Mouse (Mus musculus) liver, postnatal 0 days (tissue): ENCODE measurements around the gene Ablim1. TPM values are rescaled to one million over a fixed set of nuclear protein-coding genes. Genes with fewer than 3 reads are reported as not detected.

ENCODE experiments used
- ATAC-seq: fragments of 200-750 bp; cut with Nextera tagmentation; 2 replicates; pipeline ENCODE4 v1.8.0; 2017; ENCODE audit warnings: mild to moderate bottlenecking, moderate library complexity
- DNase-seq: peaks from one replicate; pipeline ENCODE4 v3.0.0-alpha.2; 2016
- H3K27ac ChIP-seq: fragments of 300-500 bp; sonication (generic); 2 replicates; pipeline ENCODE4 v1.5.1; 2014; ENCODE audit warnings: antibody characterized with exemption, moderate library complexity, mild to moderate bottlenecking, low read depth
- H3K27me3 ChIP-seq: fragments of 300-500 bp; sonication (generic); 2 replicates; pipeline ENCODE4 v1.6.1; 2014; ENCODE audit warnings: low read length, control low read depth, mixed read lengths; ENCODE audit not compliant: insufficient read depth
- H3K36me3 ChIP-seq: fragments of 300-500 bp; sonication (generic); replicated peaks from 2 replicates; pipeline ENCODE4 v1.6.1; 2014; ENCODE audit warnings: mild to moderate bottlenecking, control low read depth, low read length, moderate library complexity, mixed read lengths; ENCODE audit not compliant: insufficient read depth
- H3K4me1 ChIP-seq: fragments of 300-500 bp; sonication (generic); 2 replicates; pipeline ENCODE4 v1.6.1; 2014; ENCODE audit warnings: antibody characterized with exemption, mild to moderate bottlenecking, control low read depth; ENCODE audit not compliant: insufficient read depth
- H3K4me2 ChIP-seq: fragments of 300-500 bp; sonication (generic); 2 replicates; pipeline ENCODE4 v1.6.1; 2014; ENCODE audit warnings: low read depth, mild to moderate bottlenecking, low read length, moderate library complexity, mixed read lengths
- H3K4me3 ChIP-seq: fragments of 300-500 bp; sonication (generic); 2 replicates; pipeline ENCODE4 v1.5.1; 2014; ENCODE audit warnings: low read depth, low read length
- H3K9ac ChIP-seq: fragments of 300-500 bp; sonication (generic); replicated peaks from 2 replicates; pipeline ENCODE4 v1.6.1; 2014; ENCODE audit warnings: mild to moderate bottlenecking, moderate library complexity
- H3K9me3 ChIP-seq: fragments of 300-500 bp; sonication (generic); 2 replicates; pipeline ENCODE4 v1.6.1; 2016; ENCODE audit warnings: mild to moderate bottlenecking, control low read depth, low read length, mixed read lengths
- CTCF ChIP-seq: sonication (generic); IDR thresholded peaks from 2 replicates; pipeline ENCODE4 v1.5.1; 2016; ENCODE audit warnings: antibody characterized with exemption, low read depth
- EP300 ChIP-seq: IDR thresholded peaks from 2 replicates; pipeline ENCODE4 v1.6.1; 2016; ENCODE audit warnings: antibody characterized with exemption, low read depth, mild to moderate bottlenecking
- WGBS: fragments of 180-500 bp; shearing (Covaris S2); extraction: QIAGEN DNeasy Blood & Tissue Kit; methylation state at CpG from one replicate; pipeline ENCODE4 v1.1.7; 2014; ENCODE audit not compliant: insufficient replicate concordance; 5-methylcytosine and 5-hydroxymethylcytosine counted together
- polyA plus RNA-seq: library from polyadenylated mRNA; unstranded; fragments of >200 nt; fragmentation: Nextera tagmentation; extraction: Ambion mirVana; gene quantifications from 2 replicates; pipeline ENCODE4 v1.2.1, GENCODE M21; 2015

Gene Ablim1
- polyA plus RNA-seq, 1 experiment from 2014 or later, result 12.0 TPM

- Histone ChIP-seq H3K27me3 (no peaks in the 10 kb centered on the region), H3K9me3 (no peaks in the 10 kb centered on the region), H3K4me2 (no peak overlapping the region), H3K36me3 (no peaks in the 10 kb centered on the region), H3K27ac (no peak overlapping the region), H3K4me1 (no peaks in the 10 kb centered on the region), H3K9ac (no peak overlapping the region), H3K4me3 (no peak overlapping the region)
- no peak for ATAC-seq
- DNase-seq, result no peak
- no peak for TF ChIP-seq CTCF
- no peak for TF ChIP-seq EP300
- 70% methylated on average over 14 of the region's 14 CpGs for WGBS
Observed at GRCm38 (mm10) chr19:57155121-57155884, 159.4 kb downstream of the Ablim1 start.

DNA sequence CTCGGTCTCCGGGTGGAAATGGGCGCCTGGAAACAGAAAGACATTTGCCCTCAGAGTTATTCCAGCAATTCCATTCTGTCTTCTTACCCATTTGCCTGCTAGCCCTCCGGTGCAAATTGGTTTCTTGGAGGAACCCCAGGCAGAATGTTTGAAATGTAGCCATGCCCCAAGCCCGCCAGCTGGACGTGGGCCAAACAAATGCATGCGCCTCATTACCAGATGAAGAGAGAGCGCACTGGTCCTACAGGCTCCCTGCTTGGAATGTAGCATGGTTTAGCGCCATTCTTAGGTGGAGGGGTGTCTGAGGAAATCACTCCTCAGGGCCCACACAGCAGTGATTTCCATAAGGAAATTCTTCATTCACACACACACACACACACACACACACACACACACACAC lies 162.4 kb downstream of the Ablim1 start:
- no peak overlapping the region for H3K4me2 ChIP-seq
- no peaks in the 10 kb centered on the region for H3K36me3 ChIP-seq
- H3K4me1 ChIP-seq, result no peaks in the 10 kb centered on the region
- no peaks in the 10 kb centered on the region for H3K27me3 ChIP-seq
- DNase-seq (no peak), ATAC-seq (no peak)
- H3K4me3 ChIP-seq, result no peak overlapping the region
- no peaks in the 10 kb centered on the region for H3K9me3 ChIP-seq
- 69% methylated on average over 9 of the region's 9 CpGs for whole genome bisulfite sequencing
- H3K9ac ChIP-seq, result no peak overlapping the region
- TF ChIP-seq CTCF, result no peak
- TF ChIP-seq EP300, result no peak
- no peak overlapping the region for H3K27ac ChIP-seq

DNA sequence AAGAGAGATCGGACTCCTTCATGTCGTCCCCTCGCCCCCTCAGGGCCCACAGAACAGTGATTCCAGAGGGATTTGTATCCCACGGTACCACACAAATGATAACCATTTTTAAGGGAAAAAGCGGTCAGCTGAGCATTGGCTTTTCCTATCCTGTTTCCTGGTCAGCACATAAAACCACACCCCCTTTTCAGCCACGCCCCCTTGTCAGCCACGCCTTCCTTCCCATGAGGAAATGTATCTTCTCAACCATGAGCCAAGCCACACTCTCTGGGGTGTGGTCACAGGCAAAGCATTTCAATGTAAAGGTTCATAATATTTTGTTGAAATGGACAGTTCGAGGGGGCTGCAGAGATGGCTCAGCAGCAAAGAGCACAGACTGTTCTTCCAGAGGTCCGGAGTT lies 163.2 kb downstream of the Ablim1 start:
- no peak for TF ChIP-seq CTCF
- no peak for TF ChIP-seq EP300
- no peaks in the 10 kb centered on the region for H3K36me3 ChIP-seq
- ATAC-seq, result no peak
- WGBS, result 76% methylated on average over 9 of the region's 9 CpGs
- H3K4me1 ChIP-seq, result no peaks in the 10 kb centered on the region
- no peaks in the 10 kb centered on the region for H3K27me3 ChIP-seq
- H3K9ac ChIP-seq, result no peak overlapping the region
- no peak overlapping the region for H3K4me2 ChIP-seq
- H3K4me3 ChIP-seq, result no peak overlapping the region
- H3K27ac ChIP-seq, result no peak overlapping the region
- no peaks in the 10 kb centered on the region for H3K9me3 ChIP-seq
- DNase-seq, result no peak

DNA sequence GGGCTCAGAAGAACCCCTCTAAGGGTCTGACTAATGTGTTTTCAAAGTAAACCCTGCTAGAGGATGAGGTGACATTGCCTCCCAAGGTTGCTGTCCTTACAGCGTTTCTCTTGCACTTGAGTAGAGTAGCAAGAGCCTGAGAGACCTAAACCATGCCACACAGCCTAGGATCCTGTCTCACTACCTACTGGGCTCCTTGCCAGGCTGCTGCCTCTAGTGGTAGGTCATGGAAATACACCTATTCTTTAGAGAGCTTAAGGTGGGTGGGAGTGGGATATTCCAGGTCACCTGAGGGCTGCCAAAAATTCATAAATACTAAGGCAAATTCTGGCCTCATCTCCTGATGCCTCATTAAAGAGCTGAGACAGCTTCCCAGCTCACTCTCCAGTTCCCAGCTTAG lies 164.4 kb downstream of the Ablim1 start:
- no peaks in the 10 kb centered on the region for H3K9me3 ChIP-seq
- peak; percentile 63 for DNase-seq
- H3K36me3 ChIP-seq, result 0 out of 2 replicates have a peak, but pooled peaks cover under 1% of the 10 kb centered on the region
- no peak for ATAC-seq
- 45% methylated on average over 1 of the region's 1 CpGs for WGBS
- no peak overlapping the region for H3K27ac ChIP-seq
- no peak overlapping the region for H3K4me2 ChIP-seq
- no peak overlapping the region for H3K4me3 ChIP-seq
- H3K27me3 ChIP-seq, result no peaks in the 10 kb centered on the region
- H3K9ac ChIP-seq, result no peak overlapping the region
- peak; percentile 84 for TF ChIP-seq CTCF
- no peak for TF ChIP-seq EP300
- no peaks in the 10 kb centered on the region for H3K4me1 ChIP-seq

- no peaks in the 10 kb centered on the region for H3K27me3 ChIP-seq
- no peak for DNase-seq
- no peak overlapping the region for H3K4me3 ChIP-seq
- H3K9ac ChIP-seq, result no peak overlapping the region
- no peak for TF ChIP-seq CTCF
- 18% methylated on average over 6 of the region's 6 CpGs for WGBS
- no peak for ATAC-seq
- H3K9me3 ChIP-seq, result no peaks in the 10 kb centered on the region
- no peaks in the 10 kb centered on the region for H3K4me1 ChIP-seq
- no peak overlapping the region for H3K4me2 ChIP-seq
- 0 out of 2 replicates have a peak, but pooled peaks cover 4% of the 10 kb centered on the region for H3K36me3 ChIP-seq
- no peak overlapping the region for H3K27ac ChIP-seq
Observed at GRCm38 (mm10) chr19:57147746-57148145, 167.0 kb downstream of the Ablim1 start.

- ATAC-seq (no peak), DNase-seq (no peak)
- no peak overlapping the region for H3K4me3 ChIP-seq
- no peak overlapping the region for H3K9ac ChIP-seq
- H3K36me3 ChIP-seq, result 0 out of 2 replicates have a peak, but pooled peaks cover 4% of the 10 kb centered on the region
- no peaks in the 10 kb centered on the region for H3K4me1 ChIP-seq
- H3K9me3 ChIP-seq, result no peaks in the 10 kb centered on the region
- no peak overlapping the region for H3K27ac ChIP-seq
- no peak overlapping the region for H3K4me2 ChIP-seq
- 72% methylated on average over 6 of the region's 6 CpGs for WGBS
- TF ChIP-seq EP300 (no peak), CTCF (no peak)
- H3K27me3 ChIP-seq, result no peaks in the 10 kb centered on the region
Observed at GRCm38 (mm10) chr19:57146936-57147335, 167.8 kb downstream of the Ablim1 start.
